Mouse (Mus musculus): ENCODE results near the gene Gm853. TPM values are rescaled to one million over a fixed set of nuclear protein-coding genes. Genes with fewer than 3 reads are reported as not detected.

The Gm853 gene
- polyA plus RNA-seq, 1 experiment from 2014 or later = not detected

DNA sequence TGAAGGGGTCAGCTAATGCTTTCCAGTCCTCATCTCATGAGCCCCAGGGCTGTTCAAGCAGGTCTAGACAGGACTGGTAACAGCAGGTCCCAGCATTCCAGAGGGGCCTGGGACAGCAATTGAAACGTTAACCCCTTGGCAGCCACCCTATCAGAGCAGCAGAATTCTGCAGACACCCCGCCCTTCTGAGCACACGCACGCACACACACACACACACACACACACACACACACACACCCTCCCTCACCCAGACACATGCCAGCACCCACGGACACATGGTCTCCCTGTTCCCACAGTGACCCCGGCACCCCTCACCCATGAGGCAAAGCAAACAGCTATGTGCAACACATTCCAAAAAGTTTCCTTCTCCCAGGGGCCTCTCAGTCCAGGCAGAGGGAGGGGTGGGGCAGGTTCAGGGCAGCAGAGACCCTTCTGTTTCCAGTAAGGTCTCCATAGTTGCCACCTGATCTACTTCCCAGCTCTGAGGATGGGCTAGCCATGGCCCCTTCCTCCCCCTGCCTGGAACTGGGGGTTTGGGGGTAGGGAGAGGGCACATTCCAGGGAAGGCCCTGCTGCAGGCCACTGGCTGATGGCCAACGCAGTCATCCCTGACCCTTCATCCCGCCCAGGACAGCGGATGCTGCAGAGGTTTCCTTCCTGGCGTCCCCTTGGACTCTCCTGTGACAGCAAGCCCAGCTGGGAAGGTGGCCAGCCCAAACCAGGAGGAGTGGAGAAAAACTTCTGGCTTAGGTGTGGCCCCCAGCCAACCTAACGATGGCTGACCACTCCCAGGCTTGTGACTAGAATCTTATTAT, 50.0 kb downstream of the Gm853 start:
- WGBS (ENCODE audit: insufficient replicate concordance) = 53% methylated on average over 11 of the region's 11 CpGs
- ATAC-seq = no peak
- Histone ChIP-seq H3K9me3 (replicated peaks) (no peaks in the 10 kb centered on the region), H3K27ac (peak overlapping the region; percentile 30), H3K9ac (peak overlapping the region; percentile 17; the same call in 1 of the 2 replicates), H3K4me1 (peaks cover 73% of the 10 kb centered on the region), H3K27me3 (replicated peaks) (peaks cover 84% of the 10 kb centered on the region), H3K36me3 (peaks cover 15% of the 10 kb centered on the region; the same call in 1 of the 2 replicates), H3K4me3 (peak overlapping the region; percentile 55), H3K4me2 (peak overlapping the region; percentile 69)

DNA sequence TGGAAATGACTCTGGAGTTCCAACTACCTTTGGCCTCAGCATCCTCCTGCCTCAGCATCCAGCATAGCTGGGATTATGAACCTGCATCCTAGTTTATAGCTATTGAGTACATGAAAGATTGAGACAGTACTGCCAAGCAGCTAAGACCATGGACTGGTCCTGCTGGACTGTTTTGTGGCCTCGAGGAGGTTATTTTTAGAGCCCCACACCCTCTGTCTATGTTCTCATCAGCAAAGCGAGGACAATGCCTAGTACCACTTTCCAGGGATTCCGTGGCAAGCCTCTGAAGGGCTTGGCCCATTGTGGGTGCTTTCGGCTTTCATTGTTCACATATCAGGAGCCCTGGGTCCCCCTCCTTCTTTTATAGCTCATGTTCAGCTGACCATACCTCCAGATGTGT, 51.8 kb downstream of the Gm853 start:
- no peak overlapping the region for H3K9ac ChIP-seq
- H3K9me3 ChIP-seq (replicated peaks) = no peaks in the 10 kb centered on the region
- H3K4me2 ChIP-seq = no peak overlapping the region
- peaks cover 83% of the 10 kb centered on the region for H3K27me3 ChIP-seq (replicated peaks)
- no peak overlapping the region for H3K4me3 ChIP-seq
- peaks cover 57% of the 10 kb centered on the region for H3K4me1 ChIP-seq
- ATAC-seq = no peak
- WGBS (ENCODE audit: insufficient replicate concordance) = 61% methylated on average over 4 of the region's 4 CpGs
- H3K27ac ChIP-seq = no peak overlapping the region
- H3K36me3 ChIP-seq = peaks cover 29% of the 10 kb centered on the region; the same call in 1 of the 2 replicates

DNA sequence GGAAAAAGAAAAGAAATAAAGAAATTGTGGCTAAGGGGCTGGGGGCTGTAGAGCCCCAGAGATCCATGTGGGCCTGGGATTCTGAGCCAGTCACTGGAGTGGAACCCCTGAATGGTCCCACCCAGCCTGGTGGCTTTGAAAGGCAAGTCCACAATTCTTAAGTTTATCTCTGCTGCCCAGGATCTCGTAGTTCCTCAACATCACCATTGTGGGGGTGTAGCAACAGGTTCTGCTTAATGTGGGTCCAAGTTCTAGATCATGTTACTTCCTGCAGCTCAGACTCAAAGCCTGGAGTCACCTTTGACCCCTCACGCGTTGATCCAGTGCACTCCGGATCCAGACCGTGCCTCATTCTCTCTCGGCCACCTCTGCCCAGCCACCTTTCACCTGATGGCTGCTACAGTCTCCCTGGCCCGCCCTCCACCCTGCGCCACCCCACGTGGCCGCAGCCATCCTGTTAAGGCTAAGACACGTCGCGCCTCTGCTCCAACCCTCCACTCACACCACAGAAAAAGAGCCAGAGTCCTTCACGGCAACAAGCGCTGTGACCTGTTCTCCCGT, 52.7 kb downstream of the Gm853 start:
- Histone ChIP-seq H3K27me3 (replicated peaks) (peaks cover 83% of the 10 kb centered on the region), H3K9me3 (replicated peaks) (no peaks in the 10 kb centered on the region), H3K27ac (no peak overlapping the region), H3K4me2 (no peak overlapping the region), H3K4me3 (no peak overlapping the region), H3K36me3 (peaks cover 29% of the 10 kb centered on the region; the same call in 1 of the 2 replicates), H3K4me1 (peaks cover 48% of the 10 kb centered on the region), H3K9ac (no peak overlapping the region)
- 65% methylated on average over 16 of the region's 16 CpGs for WGBS (ENCODE audit: insufficient replicate concordance)
- ATAC-seq = no peak

DNA sequence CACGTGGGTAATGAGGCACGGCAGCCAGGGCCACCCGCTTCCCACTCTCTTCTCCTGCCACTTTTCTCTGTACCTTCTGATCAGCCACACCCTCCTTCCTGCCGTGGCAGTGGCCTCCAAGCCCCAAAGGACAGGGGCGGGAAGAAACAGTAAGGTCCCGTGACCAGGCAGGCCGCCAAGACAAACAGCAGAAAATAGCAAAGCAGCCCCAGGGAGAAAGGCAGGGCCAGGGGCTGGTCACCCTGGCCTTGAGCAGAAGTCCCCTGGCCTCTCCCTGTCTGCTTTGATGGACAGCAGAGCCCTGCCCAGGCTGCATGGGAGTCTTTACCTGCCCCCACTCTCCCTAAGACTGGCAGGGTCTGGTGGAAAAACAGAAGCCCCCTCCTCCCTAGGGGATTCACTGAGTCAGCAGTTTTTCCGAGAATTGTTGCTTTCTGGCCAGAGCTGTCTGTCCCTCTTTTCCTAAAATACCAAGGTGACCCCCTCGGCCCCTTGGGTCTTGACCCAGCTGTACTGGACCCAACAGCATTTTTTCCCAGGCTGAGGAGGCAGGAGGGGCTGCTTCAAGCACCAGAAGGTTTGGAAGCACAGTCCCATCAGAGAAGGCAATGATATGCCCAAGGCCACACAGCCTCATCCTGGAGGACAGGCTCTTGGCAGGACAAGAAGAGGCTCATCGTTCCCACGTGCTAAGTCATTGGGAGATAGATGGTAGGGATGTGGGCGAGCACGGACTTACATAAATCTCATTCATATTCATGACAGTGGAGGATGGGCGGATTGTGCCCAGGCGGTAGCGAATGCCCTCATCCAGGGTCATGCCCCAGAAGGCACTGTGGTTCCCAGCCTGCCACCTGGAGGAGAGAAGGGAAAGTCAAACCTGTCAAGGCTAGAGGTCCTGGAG, 53.7 kb downstream of the Gm853 start:
- Histone ChIP-seq H3K4me2 (no peak overlapping the region), H3K27me3 (replicated peaks) (peaks cover 83% of the 10 kb centered on the region), H3K36me3 (peaks cover 29% of the 10 kb centered on the region; the same call in 1 of the 2 replicates), H3K9ac (no peak overlapping the region), H3K4me3 (no peak overlapping the region), H3K27ac (no peak overlapping the region), H3K9me3 (replicated peaks) (no peaks in the 10 kb centered on the region), H3K4me1 (peaks cover 44% of the 10 kb centered on the region)
- WGBS (ENCODE audit: insufficient replicate concordance) = 44% methylated on average over 16 of the region's 16 CpGs
- ATAC-seq = 0 out of 2 replicates have a peak, but pooled peaks have one; percentile 25

DNA sequence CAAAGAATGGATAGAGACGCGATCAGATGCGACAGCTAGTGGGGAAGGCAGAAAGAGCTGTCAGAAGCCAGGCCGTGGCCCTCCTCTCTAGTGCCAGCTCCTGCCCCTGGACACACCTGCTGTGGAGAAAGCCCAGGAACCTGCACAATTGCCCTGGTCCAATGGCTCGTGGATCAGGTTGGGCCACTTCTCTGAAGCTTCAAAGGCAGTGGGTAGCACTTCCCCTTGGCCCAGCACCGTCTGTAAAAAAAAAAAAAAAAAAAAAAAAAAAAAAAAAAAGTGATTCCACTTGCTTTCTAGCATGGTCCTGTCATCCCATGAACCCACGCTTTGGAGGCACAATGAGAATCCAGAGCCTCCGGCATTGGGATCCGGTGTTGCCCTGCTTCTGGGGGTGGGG, 54.4 kb downstream of the Gm853 start:
- Histone ChIP-seq H3K4me3 (no peak overlapping the region), H3K36me3 (peaks cover 29% of the 10 kb centered on the region; the same call in 1 of the 2 replicates), H3K9me3 (replicated peaks) (no peaks in the 10 kb centered on the region), H3K27me3 (replicated peaks) (peaks cover 83% of the 10 kb centered on the region), H3K4me1 (peaks cover 44% of the 10 kb centered on the region), H3K4me2 (peak overlapping the region; percentile 13; the same call in 1 of the 2 replicates), H3K9ac (no peak overlapping the region), H3K27ac (no peak overlapping the region)
- ATAC-seq = no peak
- 34% methylated on average over 9 of the region's 9 CpGs for WGBS (ENCODE audit: insufficient replicate concordance)

DNA sequence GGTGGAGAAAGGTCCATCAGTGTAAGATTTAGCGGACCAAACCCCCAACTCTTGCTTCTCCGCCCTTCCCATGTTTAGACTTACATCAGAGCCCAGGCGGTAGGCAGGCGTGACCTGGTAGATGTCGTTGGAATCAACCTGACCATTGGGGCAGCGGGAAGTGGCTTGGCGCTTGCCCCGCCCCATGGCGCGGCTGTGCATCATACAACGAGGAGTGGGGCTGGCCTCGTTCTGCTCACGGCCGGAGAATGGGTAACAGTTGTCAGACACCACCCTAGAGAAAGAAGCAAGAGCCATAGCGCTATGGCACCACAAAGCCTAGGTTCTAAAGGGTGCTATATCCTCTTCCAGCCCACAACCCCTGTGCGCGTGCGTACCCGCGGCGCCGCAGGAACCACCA, 54.9 kb downstream of the Gm853 start:
- Histone ChIP-seq H3K4me1 (peaks cover 40% of the 10 kb centered on the region), H3K4me2 (peak overlapping the region; percentile 13; the same call in 1 of the 2 replicates), H3K9ac (no peak overlapping the region), H3K36me3 (peaks cover 29% of the 10 kb centered on the region; the same call in 1 of the 2 replicates), H3K9me3 (replicated peaks) (no peaks in the 10 kb centered on the region), H3K27me3 (replicated peaks) (peaks cover 83% of the 10 kb centered on the region), H3K4me3 (no peak overlapping the region), H3K27ac (no peak overlapping the region)
- 43% methylated on average over 22 of the region's 22 CpGs for WGBS (ENCODE audit: insufficient replicate concordance)
- no peak for ATAC-seq

DNA sequence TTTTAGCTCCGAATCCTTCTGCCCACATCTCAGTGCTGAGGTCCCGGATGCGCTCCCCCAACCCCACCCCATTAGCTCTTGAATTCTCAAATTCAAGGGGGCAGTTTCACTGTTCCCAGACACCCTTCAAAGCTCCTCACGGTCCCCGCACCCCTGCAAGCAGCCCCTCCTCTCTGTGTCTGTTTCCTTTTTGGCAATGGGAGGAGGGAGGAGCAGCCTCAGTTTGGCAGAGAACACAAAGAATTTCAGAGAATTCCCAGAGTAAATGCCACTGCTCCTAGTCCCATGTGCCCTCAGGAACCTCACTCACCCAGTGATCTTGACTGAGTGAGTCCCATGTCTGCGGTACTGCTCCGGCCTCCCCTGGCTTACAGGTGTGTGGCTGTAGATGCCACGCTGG, 55.6 kb downstream of the Gm853 start:
- Histone ChIP-seq H3K4me1 (peaks cover 32% of the 10 kb centered on the region), H3K27ac (no peak overlapping the region), H3K4me3 (no peak overlapping the region), H3K9ac (0 out of 2 replicates have a peak overlapping the region, but pooled peaks have one; percentile 17), H3K9me3 (replicated peaks) (no peaks in the 10 kb centered on the region), H3K27me3 (replicated peaks) (peaks cover 84% of the 10 kb centered on the region), H3K4me2 (no peak overlapping the region), H3K36me3 (peaks cover 27% of the 10 kb centered on the region; the same call in 1 of the 2 replicates)
- 73% methylated on average over 8 of the region's 8 CpGs for WGBS (ENCODE audit: insufficient replicate concordance)
- ATAC-seq = no peak

DNA sequence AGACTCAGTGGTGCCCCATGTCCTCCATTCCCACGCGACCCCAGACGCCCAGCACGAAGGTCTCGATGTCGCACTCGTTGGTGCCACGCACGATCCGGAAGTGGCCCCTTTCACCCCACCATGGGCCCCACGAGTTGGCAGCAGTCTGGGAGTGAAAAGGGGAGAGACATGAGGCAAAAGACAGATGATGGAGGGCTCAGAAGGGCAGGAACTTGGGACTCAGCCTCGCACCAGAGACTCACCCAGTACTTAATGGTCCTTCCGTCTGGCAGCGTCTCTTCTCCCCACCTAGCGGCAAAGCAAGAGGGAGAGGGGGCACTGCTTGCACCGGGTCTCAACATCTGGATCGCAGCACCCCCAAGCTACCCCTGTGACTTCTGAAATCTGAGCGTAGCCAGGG, 56.1 kb downstream of the Gm853 start:
- no peak overlapping the region for H3K27ac ChIP-seq
- 72% methylated on average over 18 of the region's 18 CpGs for WGBS (ENCODE audit: insufficient replicate concordance)

DNA sequence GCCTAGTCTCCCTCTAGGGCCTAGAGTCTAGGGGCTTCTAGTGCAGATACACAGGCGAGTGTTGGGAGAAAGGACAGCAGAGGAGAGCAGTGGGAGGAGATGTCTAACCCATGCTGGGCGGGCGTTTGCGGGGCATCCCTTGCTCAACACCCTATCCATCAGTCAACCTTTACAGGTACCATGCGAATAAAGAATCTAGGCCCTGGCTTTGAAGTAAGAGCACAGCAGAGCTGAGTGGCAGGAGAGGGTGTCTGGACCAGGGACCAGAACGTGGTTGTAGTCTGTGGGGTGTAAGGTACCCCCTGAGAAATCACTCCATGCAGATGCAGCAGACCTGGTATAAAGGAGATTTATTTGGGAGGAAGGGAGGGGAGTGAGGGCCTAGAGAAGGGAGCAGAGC, 58.1 kb downstream of the Gm853 start:
- H3K27ac ChIP-seq = no peak overlapping the region
- peaks cover 90% of the 10 kb centered on the region for H3K27me3 ChIP-seq (replicated peaks)
- WGBS (ENCODE audit: insufficient replicate concordance) = 53% methylated on average over 6 of the region's 6 CpGs

More for the DNA sequence above, 56.1 kb downstream of the Gm853 start:
- no peak overlapping the region for H3K4me3 ChIP-seq
- H3K9me3 ChIP-seq (replicated peaks) = no peaks in the 10 kb centered on the region
- H3K4me2 ChIP-seq = no peak overlapping the region
- H3K36me3 ChIP-seq = peaks cover 22% of the 10 kb centered on the region; the same call in 1 of the 2 replicates
- peaks cover 85% of the 10 kb centered on the region for H3K27me3 ChIP-seq (replicated peaks)
- no peak for ATAC-seq
- H3K4me1 ChIP-seq = peaks cover 29% of the 10 kb centered on the region
- H3K9ac ChIP-seq = no peak overlapping the region

DNA sequence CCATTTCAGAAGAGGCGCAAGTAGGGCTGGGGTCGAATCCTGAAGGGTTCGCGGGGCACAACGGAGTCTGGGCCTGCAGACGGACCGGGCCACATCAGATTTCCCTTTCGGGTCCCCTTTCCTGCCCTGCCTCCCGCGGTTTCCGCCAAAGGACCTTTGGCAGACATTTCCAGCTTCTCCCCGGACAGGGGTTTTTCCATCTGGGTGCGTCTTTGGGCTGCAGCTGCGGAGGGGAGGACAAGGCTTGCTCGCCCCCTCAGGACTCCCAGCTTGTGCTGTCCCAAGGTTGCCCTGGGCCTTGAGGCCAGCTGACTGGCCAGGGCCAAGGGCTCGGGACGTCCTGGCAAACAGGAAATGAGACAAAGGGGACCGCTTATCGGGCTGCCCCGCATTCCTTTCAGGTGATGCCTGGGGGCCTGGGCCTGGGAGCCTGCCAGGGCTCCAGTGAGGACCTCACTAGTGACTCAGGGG, 58.8 kb downstream of the Gm853 start:
- Histone ChIP-seq H3K9me3 (replicated peaks) (no peaks in the 10 kb centered on the region), H3K4me3 (no peak overlapping the region), H3K4me1 (peaks cover 23% of the 10 kb centered on the region), H3K27ac (0 out of 2 replicates have a peak overlapping the region, but pooled peaks have one; percentile 11), H3K4me2 (peak overlapping the region; percentile 34; the same call in 1 of the 2 replicates), H3K27me3 (replicated peaks) (peaks cover 83% of the 10 kb centered on the region), H3K36me3 (peaks cover 18% of the 10 kb centered on the region; the same call in 1 of the 2 replicates), H3K9ac (no peak overlapping the region)
- WGBS (ENCODE audit: insufficient replicate concordance) = 4% methylated on average over 20 of the region's 20 CpGs
- ATAC-seq = no peak

More for the DNA sequence above, 58.1 kb downstream of the Gm853 start:
- ATAC-seq = no peak
- H3K4me1 ChIP-seq = peaks cover 26% of the 10 kb centered on the region
- H3K36me3 ChIP-seq = peaks cover 18% of the 10 kb centered on the region; the same call in 1 of the 2 replicates
- no peak overlapping the region for H3K9ac ChIP-seq
- H3K9me3 ChIP-seq (replicated peaks) = no peaks in the 10 kb centered on the region
- no peak overlapping the region for H3K4me2 ChIP-seq
- H3K4me3 ChIP-seq = no peak overlapping the region

DNA sequence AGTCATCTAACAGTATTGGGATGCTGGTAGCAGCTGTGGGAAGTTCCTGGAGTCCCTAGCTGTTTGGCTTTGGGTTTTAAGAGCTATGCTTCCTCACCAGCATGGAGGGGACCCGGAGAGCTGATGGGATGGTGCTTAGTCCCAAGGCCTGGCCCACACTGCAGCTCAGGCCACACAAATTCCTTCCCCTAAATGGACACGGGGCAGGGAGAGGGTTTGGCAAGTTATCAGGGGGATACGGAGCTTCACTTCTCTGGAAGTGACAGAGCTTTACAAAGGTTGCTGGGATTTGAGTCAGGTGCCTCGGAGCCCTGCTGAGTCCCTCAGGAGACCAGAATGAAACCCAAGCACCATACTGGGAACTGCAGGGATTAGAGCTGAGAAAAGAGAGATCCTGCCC, 60.9 kb downstream of the Gm853 start:
- no peak overlapping the region for H3K4me3 ChIP-seq
- H3K9me3 ChIP-seq (replicated peaks) = no peaks in the 10 kb centered on the region
- 0 out of 2 replicates have a peak, but pooled peaks cover 7% of the 10 kb centered on the region for H3K36me3 ChIP-seq
- 32% methylated on average over 4 of the region's 4 CpGs for WGBS (ENCODE audit: insufficient replicate concordance)
- H3K9ac ChIP-seq = no peak overlapping the region
- no peak overlapping the region for H3K4me2 ChIP-seq
- peaks cover 13% of the 10 kb centered on the region for H3K4me1 ChIP-seq
- peaks cover 75% of the 10 kb centered on the region for H3K27me3 ChIP-seq (replicated peaks)
- ATAC-seq = no peak
- no peak overlapping the region for H3K27ac ChIP-seq

All from liver, embryonic 12.5 days (tissue).